Mouse (Mus musculus) liver, adult (tissue): ENCODE measurements around the gene Fbrsl1.

Experiments
- GATA4 ChIP-seq: IDR thresholded peaks from 2 replicates; pipeline ENCODE4 v1.6.1; 2014; ENCODE audit warnings: mild to moderate bottlenecking, low read length; ENCODE audit not compliant: insufficient replicate concordance

Gene Fbrsl1

GRCm38 (mm10) chr5:110362813-110363178 lies 85.5 kb downstream of the Fbrsl1 start:
- no peak for TF ChIP-seq GATA4

GRCm38 (mm10) chr5:110361465-110361864 lies 86.8 kb downstream of the Fbrsl1 start:
- TF ChIP-seq GATA4: no peak

- no peak for TF ChIP-seq GATA4
Observed at GRCm38 (mm10) chr5:110357531-110358179, 90.6 kb downstream of the Fbrsl1 start.

GRCm38 (mm10) chr5:110354716-110355115 lies 93.6 kb downstream of the Fbrsl1 start:
- TF ChIP-seq GATA4: no peak

GRCm38 (mm10) chr5:110347006-110347405 lies 101.3 kb downstream of the Fbrsl1 start:
- TF ChIP-seq GATA4: no peak

- no peak for TF ChIP-seq GATA4
Observed at GRCm38 (mm10) chr5:110345553-110345952, 102.8 kb downstream of the Fbrsl1 start.

GRCm38 (mm10) chr5:110344524-110344923 lies 103.8 kb downstream of the Fbrsl1 start, which contains the start of gene Lrcol1:
TSS of gene Lrcol1 (plus strand) at chr5:110344730.
- no peak for TF ChIP-seq GATA4

- no peak for TF ChIP-seq GATA4
Observed at GRCm38 (mm10) chr5:110342648-110343284, 105.5 kb downstream of the Fbrsl1 start, which contains the start of gene P2rx2. TSS of gene P2rx2 (minus strand) at chr5:110343212.

- TF ChIP-seq GATA4: no peak
Observed at GRCm38 (mm10) chr5:110338792-110339191, 109.5 kb downstream of the Fbrsl1 start.

GRCm38 (mm10) chr5:110330508-110330907 lies 117.8 kb downstream of the Fbrsl1 start:
- no peak for TF ChIP-seq GATA4

- no peak for TF ChIP-seq GATA4
Observed at GRCm38 (mm10) chr5:110313127-110313526, 135.2 kb downstream of the Fbrsl1 start.
